9 mouse cellular contexts compared by ENCODE assay signal in genomic region chr6:77633997-77634396, GRCm38 (mm10).
DNase-seq lines count a peak whose midpoint lies in the region; ATAC-seq and TF ChIP-seq lines count a peak whose summit lies in the region.
"Had no signal": no experiment of that assay in that cellular context is flagged by ENCODE, and none has a peak within 500 bp of the region (broad histone marks: within the 10 kb centered on the region; RNA-seq: fewer than 3 reads in every experiment).

No protein-coding gene starts in this region.

- intact Hi-C loops in heart, postnatal 10 days (cut with DNase I) = loop anchor here (5.0 kb wide), 2 partner anchors 208 to 878 kb away; no protein-coding TSS in a partner anchor

- H3K79me2 ChIP-seq in liver, adult 2 months (ENCODE audit: control insufficient read depth, insufficient read depth, low read length) = no peaks in the 10 kb centered on the region

- DNase-seq in heart, postnatal 10 days = peak; percentile 35 to 51
- DNase-seq in heart, adult 11 months = no peak
- peak; percentile 46 for DNase-seq in adrenal gland, postnatal 14 days
- DNase-seq in kidney, postnatal 0 days (ENCODE audit: low spot score) = peak; percentile 52
- peak; percentile 16 for DNase-seq in liver, adult 2 months (ENCODE audit: extremely low read depth, low read depth, low spot score)
- peak; percentile 61 for DNase-seq in retina, postnatal 1 day
- no peak for DNase-seq in thymus, postnatal 10 days (ENCODE audit: low spot score in 2 of 2)

- no peaks in the 10 kb centered on the region for H3K36me3 ChIP-seq in kidney, postnatal 0 days (ENCODE audit: insufficient read depth, low read length)
- no peaks in the 10 kb centered on the region for H3K36me3 ChIP-seq in liver, adult 2 months (ENCODE audit: control insufficient read depth, insufficient read depth, low read length)
- H3K36me3 ChIP-seq: G1E had no signal

- ATAC-seq in kidney, postnatal 0 days (replicated peaks; ENCODE audit: low FRiP score, low read depth) = no peak

- H3K9me3 ChIP-seq in kidney, postnatal 0 days (replicated peaks; ENCODE audit: low read length) = no peaks in the 10 kb centered on the region

- H3K4me3 ChIP-seq in embryonic fibroblast, embryonic 13.5 days (ENCODE audit: insufficient read depth, low read length) = no peak overlapping the region
- no peak overlapping the region for H3K4me3 ChIP-seq in kidney, postnatal 0 days (replicated peaks; ENCODE audit: low read depth, low read length)
- H3K4me3 ChIP-seq in liver, adult 2 months (ENCODE audit: insufficient read depth, low read depth, low read length) = no peak overlapping the region

- H3K4me2 ChIP-seq in kidney, postnatal 0 days (ENCODE audit: low read length) = no peak overlapping the region

- no peak overlapping the region for H3K27ac ChIP-seq in embryonic fibroblast, embryonic 13.5 days (ENCODE audit: insufficient read depth, low read length)
- H3K27ac ChIP-seq in kidney, postnatal 0 days = no peak overlapping the region
- H3K27ac ChIP-seq in liver, adult 2 months (replicated peaks; ENCODE audit: insufficient read depth, low read depth, low read length) = no peak overlapping the region

- no peaks in the 10 kb centered on the region for H3K27me3 ChIP-seq in kidney, postnatal 0 days (ENCODE audit: insufficient read depth, low read length)
- no peaks in the 10 kb centered on the region for H3K27me3 ChIP-seq in liver, adult 2 months (ENCODE audit: control insufficient read depth, insufficient read depth, low read length)

- H3K9ac ChIP-seq in kidney, postnatal 0 days (ENCODE audit: low read depth, low read length) = no peak overlapping the region
- no peak overlapping the region for H3K9ac ChIP-seq in liver, adult 2 months (ENCODE audit: low read depth, low read length)

- H3K4me1 ChIP-seq in embryonic fibroblast, embryonic 13.5 days (ENCODE audit: control insufficient read depth, insufficient read depth, low read length) = no peaks in the 10 kb centered on the region
- H3K4me1 ChIP-seq in kidney, postnatal 0 days (replicated peaks; ENCODE audit: insufficient read depth, low read length) = no peaks in the 10 kb centered on the region
- no peaks in the 10 kb centered on the region for H3K4me1 ChIP-seq in liver, adult 2 months (ENCODE audit: control insufficient read depth, insufficient read depth, low read length)

- peak; percentile 85 for TF ChIP-seq CTCF in embryonic fibroblast, embryonic 13.5 days (IDR thresholded peaks at IDR 0.05; ENCODE audit: borderline replicate concordance, insufficient read depth, low read length)
- TF ChIP-seq CTCF in kidney, postnatal 0 days (IDR thresholded peaks at IDR 0.05; ENCODE audit: low read depth) = peak; percentile 76
- TF ChIP-seq CTCF in liver, adult 2 months (IDR thresholded peaks at IDR 0.05; ENCODE audit: low read depth, low read length) = peak; percentile 85

- TF ChIP-seq POLR2A in embryonic fibroblast, embryonic 13.5 days (IDR thresholded peaks at IDR 0.05; ENCODE audit: low read depth, low read length) = no peak
- no peak for TF ChIP-seq POLR2A in liver, adult 2 months (IDR thresholded peaks at IDR 0.05; ENCODE audit: extremely low read depth, insufficient read depth, low read length)

- 26% methylated on average over 9 of the region's 9 CpGs for WGBS in kidney, postnatal 0 days
- 32% methylated on average over 9 of the region's 9 CpGs for WGBS in liver, adult 2 months

Comparison
In these comparisons a context has a peak if more than half of its experiments do, and no peak if none do; other contexts are left out.
1. DNase-seq: peak in heart, postnatal 10 days (2 of 2), adrenal gland, postnatal 14 days (single experiment), kidney, postnatal 0 days (single experiment), liver, adult 2 months (single experiment) and retina, postnatal 1 day (single experiment); none in heart, adult 11 months (single experiment) and thymus, postnatal 10 days (0 of 2).
2. Peak in every context shown above with its lines, with median percentiles within 50 percentile points of each other: CTCF ChIP-seq.